Mouse (Mus musculus) kidney, embryonic 14.5 days (tissue): ENCODE results near the gene Zp3. TPM values are rescaled to one million over a fixed set of nuclear protein-coding genes. Genes with fewer than 3 reads are reported as not detected.

Source experiments
- ATAC-seq: fragments of 200-750 bp; cut with Nextera tagmentation; 2 replicates; pipeline ENCODE4 v1.8.0; 2017; ENCODE audit warnings: moderate number of reproducible peaks, mild to moderate bottlenecking, moderate TSS enrichment, moderate library complexity; ENCODE audit not compliant: low FRiP score, low TSS enrichment
- H3K27ac ChIP-seq: fragments of 300-500 bp; sonication (generic); 2 replicates; pipeline ENCODE4 v1.5.1; 2014; ENCODE audit warnings: low read depth, mild to moderate bottlenecking, low read length, moderate library complexity, mixed read lengths
- H3K27me3 ChIP-seq: fragments of 300-500 bp; sonication (generic); 2 replicates; pipeline ENCODE4 v1.6.1; 2014; ENCODE audit warnings: mild to moderate bottlenecking, low read length; ENCODE audit not compliant: control insufficient read depth, insufficient read depth
- H3K36me3 ChIP-seq: fragments of 300-500 bp; sonication (generic); 2 replicates; pipeline ENCODE4 v1.6.1; 2014; ENCODE audit warnings: low read length, mixed read lengths; ENCODE audit not compliant: control insufficient read depth, insufficient read depth
- H3K4me1 ChIP-seq: fragments of 300-500 bp; sonication (generic); 2 replicates; pipeline ENCODE4 v1.6.1; 2014; ENCODE audit warnings: low read length, mixed read lengths; ENCODE audit not compliant: control insufficient read depth, insufficient read depth
- H3K4me2 ChIP-seq: fragments of 300-500 bp; sonication (generic); replicated peaks from 2 replicates; pipeline ENCODE4 v1.6.1; 2014; ENCODE audit warnings: low read depth, mild to moderate bottlenecking, low read length
- H3K4me3 ChIP-seq: fragments of 300-500 bp; sonication (generic); 2 replicates; pipeline ENCODE4 v1.5.1; 2014; ENCODE audit warnings: mild to moderate bottlenecking, low read length
- H3K9ac ChIP-seq: fragments of 300-500 bp; sonication (generic); 2 replicates; pipeline ENCODE4 v1.6.1; 2014; ENCODE audit warnings: low read depth, mild to moderate bottlenecking, low read length, moderate library complexity
- H3K9me3 ChIP-seq: fragments of 300-500 bp; sonication (generic); 2 replicates; pipeline ENCODE4 v1.6.1; 2016; ENCODE audit warnings: low read length; ENCODE audit not compliant: control insufficient read depth
- WGBS: fragments of 180-500 bp; shearing (Covaris S2); extraction: QIAGEN DNeasy Blood & Tissue Kit; methylation state at CpG from one replicate; pipeline ENCODE4 v1.1.7; 2014; 5-methylcytosine and 5-hydroxymethylcytosine counted together
- polyA plus RNA-seq: library from polyadenylated mRNA; unstranded; fragments of >200 nt; fragmentation: Nextera tagmentation; extraction: Ambion mirVana; gene quantifications from 2 replicates; pipeline ENCODE4 v1.2.1, GENCODE M21; 2014

Gene Zp3
- 0.29 TPM in 1 of 2 replicates, not detected in the other for polyA plus RNA-seq

- 70% methylated on average over 8 of the region's 8 CpGs for WGBS
- Histone ChIP-seq H3K27ac (no peak within 1 kb of the TSS), H3K4me1 (no peaks in the 10 kb centered on the region), H3K36me3 (no peaks in the 10 kb centered on the region), H3K27me3 (no peaks in the 10 kb centered on the region), H3K9me3 (no peaks in the 10 kb centered on the region), H3K4me3 (no peak within 1 kb of the TSS), H3K9ac (no peak within 1 kb of the TSS), H3K4me2 (no peak within 1 kb of the TSS)
- ATAC-seq = no peak
Observed at GRCm38 (mm10) chr5:135979904-135980303, at the start of gene Zp3. Zp3 (plus strand) TSS chr5:135980099.

GRCm38 (mm10) chr5:135931526-135931925 lies 48.4 kb upstream of the Zp3 start:
- Histone ChIP-seq H3K4me2 (no peak overlapping the region), H3K4me3 (no peak overlapping the region), H3K27ac (no peak overlapping the region), H3K36me3 (peaks cover 54% of the 10 kb centered on the region), H3K9ac (no peak overlapping the region), H3K4me1 (peaks cover 11% of the 10 kb centered on the region; the same call in 1 of the 2 replicates), H3K9me3 (no peaks in the 10 kb centered on the region), H3K27me3 (no peaks in the 10 kb centered on the region)
- WGBS = 93% methylated on average over 9 of the region's 9 CpGs
- ATAC-seq = no peak

GRCm38 (mm10) chr5:135932359-135932758 lies 47.5 kb upstream of the Zp3 start:
- peak overlapping the region; percentile 65 for H3K4me2 ChIP-seq
- no peak overlapping the region for H3K9ac ChIP-seq
- no peaks in the 10 kb centered on the region for H3K9me3 ChIP-seq
- H3K27ac ChIP-seq = no peak overlapping the region
- H3K4me1 ChIP-seq = peaks cover 11% of the 10 kb centered on the region; the same call in 1 of the 2 replicates
- peaks cover 48% of the 10 kb centered on the region for H3K36me3 ChIP-seq
- no peak for ATAC-seq
- 78% methylated on average over 2 of the region's 2 CpGs for WGBS
- peak overlapping the region; percentile 10; the same call in 1 of the 2 replicates for H3K4me3 ChIP-seq
- no peaks in the 10 kb centered on the region for H3K27me3 ChIP-seq

- no peaks in the 10 kb centered on the region for H3K9me3 ChIP-seq
- 10% methylated on average over 12 of the region's 12 CpGs for WGBS
- H3K4me3 ChIP-seq = peak overlapping the region; percentile 87
- peak overlapping the region; percentile 82 for H3K9ac ChIP-seq
- peaks cover 11% of the 10 kb centered on the region; the same call in 1 of the 2 replicates for H3K4me1 ChIP-seq
- H3K27me3 ChIP-seq = no peaks in the 10 kb centered on the region
- peaks cover 40% of the 10 kb centered on the region for H3K36me3 ChIP-seq
- H3K27ac ChIP-seq = peak overlapping the region; percentile 98
- H3K4me2 ChIP-seq = peak overlapping the region; percentile 65
- no peak for ATAC-seq
Observed at GRCm38 (mm10) chr5:135933222-135933899, 46.5 kb upstream of the Zp3 start.

GRCm38 (mm10) chr5:135933900-135934441 lies 45.9 kb upstream of the Zp3 start:
- Histone ChIP-seq H3K27me3 (no peaks in the 10 kb centered on the region), H3K9ac (peak overlapping the region; percentile 82), H3K4me2 (peak overlapping the region; percentile 65), H3K4me3 (peak overlapping the region; percentile 87), H3K27ac (peak overlapping the region; percentile 98), H3K36me3 (peaks cover 35% of the 10 kb centered on the region), H3K9me3 (no peaks in the 10 kb centered on the region), H3K4me1 (peaks cover 11% of the 10 kb centered on the region; the same call in 1 of the 2 replicates)
- ATAC-seq = peak; percentile 67
- 0% methylated on average over 35 of the region's 35 CpGs for WGBS

GRCm38 (mm10) chr5:135934481-135935175 lies 45.3 kb upstream of the Zp3 start, which contains the start of gene Ywhag:
Ywhag (minus strand) TSS chr5:135934616.
- H3K27me3 ChIP-seq = no peaks in the 10 kb centered on the region
- peak within 1 kb of the TSS; percentile 82 for H3K9ac ChIP-seq
- H3K4me3 ChIP-seq = peak within 1 kb of the TSS; percentile 87
- peaks cover 11% of the 10 kb centered on the region; the same call in 1 of the 2 replicates for H3K4me1 ChIP-seq
- H3K36me3 ChIP-seq = peaks cover 29% of the 10 kb centered on the region
- H3K27ac ChIP-seq = peak within 1 kb of the TSS; percentile 98
- under 1% methylated on average over 42 of the region's 48 CpGs for WGBS
- peak; percentile 98 for ATAC-seq
- no peaks in the 10 kb centered on the region for H3K9me3 ChIP-seq
- H3K4me2 ChIP-seq = peak within 1 kb of the TSS; percentile 65

GRCm38 (mm10) chr5:135935176-135935523 lies 44.7 kb upstream of the Zp3 start:
- Histone ChIP-seq H3K9me3 (no peaks in the 10 kb centered on the region), H3K4me3 (peak overlapping the region; percentile 87), H3K9ac (no peak overlapping the region), H3K27ac (peak overlapping the region; percentile 98; the same call in 1 of the 2 replicates), H3K27me3 (no peaks in the 10 kb centered on the region), H3K4me1 (peaks cover 11% of the 10 kb centered on the region; the same call in 1 of the 2 replicates), H3K36me3 (peaks cover 23% of the 10 kb centered on the region), H3K4me2 (peak overlapping the region; percentile 17; the same call in 1 of the 2 replicates)
- ATAC-seq = peak; percentile 34
- WGBS = 50% methylated on average over 7 of the region's 7 CpGs

GRCm38 (mm10) chr5:135935641-135936190 lies 44.2 kb upstream of the Zp3 start:
- 78% methylated on average over 6 of the region's 6 CpGs for WGBS
- Histone ChIP-seq H3K27ac (no peak overlapping the region), H3K9ac (no peak overlapping the region), H3K36me3 (peaks cover 18% of the 10 kb centered on the region), H3K27me3 (no peaks in the 10 kb centered on the region), H3K4me2 (no peak overlapping the region), H3K9me3 (no peaks in the 10 kb centered on the region), H3K4me3 (no peak overlapping the region), H3K4me1 (peaks cover 11% of the 10 kb centered on the region; the same call in 1 of the 2 replicates)
- no peak for ATAC-seq
